Mouse (Mus musculus): ENCODE measurements around the gene Btbd35f14. TPM values are rescaled to one million over a fixed set of nuclear protein-coding genes. Genes with fewer than 3 reads are reported as not detected.
"Not testable (repeated sequence)": the region's sequence is repeated elsewhere in the genome, so short reads cannot be mapped to it uniquely, and the experiment has no call there.

Btbd35f14 gene
- polyA plus RNA-seq (2014; fragmentation: Nextera tagmentation; extraction: Ambion mirVana): not detected in 2 replicates

GRCm38 (mm10) chrX:33702249-33702648 is at the start of gene Btbd35f14:
Gene Btbd35f14 (minus strand): TSS chrX:33702349.
- H3K9ac ChIP-seq (replicated peaks; ENCODE audit: low read depth, low read length); H3K27me3 ChIP-seq (ENCODE audit: control insufficient read depth, insufficient read depth, low read length); H3K9me3 ChIP-seq (ENCODE audit: control insufficient read depth, low read length); ATAC-seq (ENCODE audit: low read depth); H3K36me3 ChIP-seq (ENCODE audit: control insufficient read depth, insufficient read depth, low read length); H3K4me2 ChIP-seq (ENCODE audit: low read depth, low read length); H3K4me3 ChIP-seq (ENCODE audit: low read depth, low read length); H3K4me1 ChIP-seq (ENCODE audit: control insufficient read depth, insufficient read depth, low read length); H3K27ac ChIP-seq (ENCODE audit: low read depth, low read length): not testable (repeated sequence)
- no CpG with 5 or more reads among the region's 3 CpGs for WGBS

DNA sequence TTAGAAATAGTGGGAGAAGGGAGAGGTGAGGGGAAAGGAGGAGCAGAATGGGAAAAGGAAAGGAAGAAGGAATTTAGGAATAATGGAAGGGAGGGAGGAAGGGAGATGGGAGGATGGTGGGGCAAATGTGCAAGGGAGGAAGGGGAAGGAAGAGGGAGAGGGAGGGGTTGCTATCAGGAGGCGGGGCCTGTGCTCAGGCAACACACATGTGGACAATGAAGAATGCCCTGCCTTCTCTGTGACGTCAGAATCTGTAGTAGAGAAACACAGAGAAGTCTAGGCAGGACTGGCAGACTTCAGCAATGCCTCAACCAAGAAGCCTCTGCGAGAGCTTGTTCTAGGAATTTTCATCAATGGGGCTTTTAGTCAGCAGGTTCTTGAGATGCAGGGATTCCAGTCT is 45.3 kb downstream of the Btbd35f14 start, which contains the start of gene Btbd35f13:
Gene Btbd35f13 (plus strand): TSS at position 301 of the 400 bp plus-strand sequence.
- H3K9me3 ChIP-seq (ENCODE audit: control insufficient read depth, low read length); H3K27ac ChIP-seq (ENCODE audit: low read depth, low read length); H3K27me3 ChIP-seq (ENCODE audit: control insufficient read depth, insufficient read depth, low read length); ATAC-seq (ENCODE audit: low read depth); H3K4me3 ChIP-seq (ENCODE audit: low read depth, low read length); H3K9ac ChIP-seq (replicated peaks; ENCODE audit: low read depth, low read length); H3K4me1 ChIP-seq (ENCODE audit: control insufficient read depth, insufficient read depth, low read length); H3K4me2 ChIP-seq (ENCODE audit: low read depth, low read length); H3K36me3 ChIP-seq (ENCODE audit: control insufficient read depth, insufficient read depth, low read length): not testable (repeated sequence)
- 62% methylated on average over 2 of the region's 3 CpGs for WGBS

Other genes with a start within 250 kb of the Btbd35f14 start
- not detected in 2 replicates for gene Btbd35f15, start 125.0 kb downstream of the Btbd35f14 start, polyA plus RNA-seq (2014; fragmentation: Nextera tagmentation; extraction: Ambion mirVana)
- not detected in 2 replicates for gene Btbd35f13, start 45.2 kb downstream of the Btbd35f14 start, polyA plus RNA-seq (2014; fragmentation: Nextera tagmentation; extraction: Ambion mirVana)

Measured in neural tube, embryonic 14.5 days (tissue).